Mouse (Mus musculus) layer of hippocampus, postnatal 36 days (tissue): Measurements from ENCODE around the gene Mustn1. TPM values are rescaled to one million over a fixed set of nuclear protein-coding genes. Genes with fewer than 3 reads are reported as not detected.

Experiments used
- DNase-seq, 2 experiments: peaks; one replicate each; pipeline ENCODE4 v3.0.0; 2022
- total RNA-seq, 2 experiments: library from RNA; stranded (reverse); gene quantifications; 2 replicates each; pipeline ENCODE4 v1.2.3; 2021

Gene Mustn1
- 1 to 10 TPM; 2.2 to 2.7 TPM for total RNA-seq

- no peak for DNase-seq
Measured at GRCm38 (mm10) chr14:30878958-30879571, at the start of gene Mustn1. Mustn1 (plus strand) TSS chr14:30879200.

- no peak for DNase-seq
Measured at GRCm38 (mm10) chr14:30837416-30837996, 41.5 kb upstream of the Mustn1 start.

GRCm38 (mm10) chr14:30843701-30844100 is 35.3 kb upstream of the Mustn1 start:
- DNase-seq, result no peak

- no peak for DNase-seq
Measured at GRCm38 (mm10) chr14:30850504-30850903, 28.5 kb upstream of the Mustn1 start.

- DNase-seq, result no peak
Measured at GRCm38 (mm10) chr14:30852325-30852724, 26.7 kb upstream of the Mustn1 start.

GRCm38 (mm10) chr14:30855316-30855715 is 23.7 kb upstream of the Mustn1 start:
- DNase-seq, result no peak

GRCm38 (mm10) chr14:30856885-30857507 is 22.0 kb upstream of the Mustn1 start:
- no peak for DNase-seq

- no peak for DNase-seq
Measured at GRCm38 (mm10) chr14:30857990-30858389, 21.0 kb upstream of the Mustn1 start.

- DNase-seq, result no peak
Measured at GRCm38 (mm10) chr14:30861421-30862125, 17.4 kb upstream of the Mustn1 start.

- no peak for DNase-seq
Measured at GRCm38 (mm10) chr14:30862368-30862767, 16.6 kb upstream of the Mustn1 start.

GRCm38 (mm10) chr14:30865311-30865710 is 13.7 kb upstream of the Mustn1 start:
- no peak for DNase-seq

- peak; percentile 45 to 59 for DNase-seq
Measured at GRCm38 (mm10) chr14:30867042-30867441, 12.0 kb upstream of the Mustn1 start.

GRCm38 (mm10) chr14:30868826-30869225 is 10.2 kb upstream of the Mustn1 start:
- no peak for DNase-seq

GRCm38 (mm10) chr14:30869391-30869801 is 9.6 kb upstream of the Mustn1 start:
- no peak for DNase-seq

- DNase-seq, result no peak
Measured at GRCm38 (mm10) chr14:30870206-30871147, 8.5 kb upstream of the Mustn1 start.

GRCm38 (mm10) chr14:30874095-30874700 is 4.8 kb upstream of the Mustn1 start:
- no peak for DNase-seq

GRCm38 (mm10) chr14:30875130-30875865 is 3.7 kb upstream of the Mustn1 start:
- DNase-seq, result no peak

- no peak for DNase-seq
Measured at GRCm38 (mm10) chr14:30875955-30876354, 3.0 kb upstream of the Mustn1 start.

- DNase-seq, result no peak
Measured at GRCm38 (mm10) chr14:30876451-30876850, 2.5 kb upstream of the Mustn1 start.

- no peak for DNase-seq
Measured at GRCm38 (mm10) chr14:30877827-30878226, 1.2 kb upstream of the Mustn1 start.

GRCm38 (mm10) chr14:30879794-30880193 is 794 bp downstream of the Mustn1 start:
- DNase-seq, result no peak
